Mouse (Mus musculus) mouse trophoblast stem cell (cell line): Measurements from ENCODE around the gene Pus10.
"Not testable (repeated sequence)": the region's sequence is repeated elsewhere in the genome, so short reads cannot be mapped to it uniquely, and the experiment has no call there.

Experiments
- in situ Hi-C, 2 experiments: fragments of 300-500 bp; cut with MseI, MboI; formaldehyde crosslinking; loops; 2 replicates in 1 of 2; 3 replicates in 1 of 2; pipeline ENCODE4 v1.15.1; 2025

Gene Pus10

DNA sequence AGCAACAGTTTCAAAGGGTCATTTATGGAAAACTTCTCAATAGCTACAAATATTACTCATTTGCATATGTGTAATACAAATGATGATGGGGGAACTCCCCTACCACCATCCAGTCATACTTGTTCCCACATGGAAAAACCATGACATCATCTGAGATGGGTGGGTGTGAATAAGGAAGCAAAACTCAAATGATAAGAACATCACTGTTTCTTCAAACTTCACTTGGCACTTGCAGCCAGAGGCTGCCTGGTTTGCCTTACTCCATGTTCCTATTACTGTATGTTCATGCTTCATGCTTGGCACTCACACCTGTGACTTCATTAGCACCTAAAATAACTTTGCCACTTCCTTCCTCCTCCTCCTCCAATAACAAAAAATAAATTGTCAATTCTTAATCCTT is 88.9 kb downstream of the Pus10 start:
- in situ Hi-C loops, result no loop called here

DNA sequence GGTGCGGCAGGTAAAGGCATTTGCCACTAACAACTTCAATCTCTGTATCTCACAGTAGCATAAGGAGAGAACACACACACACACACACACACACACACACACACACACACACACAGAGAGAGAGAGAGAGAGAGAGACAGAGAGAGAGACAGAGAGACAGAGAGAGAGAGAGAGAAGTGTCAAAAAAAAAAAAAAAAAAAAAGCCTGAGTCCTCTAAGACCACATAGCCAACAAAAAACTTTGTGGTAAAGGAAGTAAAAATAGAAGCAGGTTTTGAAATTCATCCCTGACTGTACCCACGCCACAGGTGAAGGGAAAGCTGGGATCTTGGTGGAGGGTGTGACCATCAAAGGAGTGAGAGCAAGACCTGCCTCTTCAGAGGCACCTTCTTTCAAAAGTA is 92.7 kb downstream of the Pus10 start:
- in situ Hi-C loops, result no loop called here

DNA sequence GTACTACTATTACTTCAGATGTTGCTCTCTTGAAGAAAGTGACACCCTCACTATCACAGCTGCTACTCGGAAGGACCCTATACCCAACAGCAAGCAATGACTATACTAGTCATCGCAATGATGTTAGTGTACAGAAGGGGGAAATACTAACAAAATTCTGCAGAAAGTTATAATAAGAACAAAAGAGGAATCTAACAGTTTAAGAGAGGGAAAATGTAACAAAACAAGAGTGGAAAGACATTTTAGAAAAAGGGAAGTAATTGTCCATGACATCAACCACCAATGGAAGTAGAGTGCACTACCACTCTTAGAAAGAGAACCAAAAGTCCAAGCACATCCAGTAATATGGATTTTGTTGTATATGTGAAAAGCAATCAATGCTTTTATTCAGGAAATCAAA is 97.2 kb downstream of the Pus10 start:
- in situ Hi-C loops, result no loop called here

DNA sequence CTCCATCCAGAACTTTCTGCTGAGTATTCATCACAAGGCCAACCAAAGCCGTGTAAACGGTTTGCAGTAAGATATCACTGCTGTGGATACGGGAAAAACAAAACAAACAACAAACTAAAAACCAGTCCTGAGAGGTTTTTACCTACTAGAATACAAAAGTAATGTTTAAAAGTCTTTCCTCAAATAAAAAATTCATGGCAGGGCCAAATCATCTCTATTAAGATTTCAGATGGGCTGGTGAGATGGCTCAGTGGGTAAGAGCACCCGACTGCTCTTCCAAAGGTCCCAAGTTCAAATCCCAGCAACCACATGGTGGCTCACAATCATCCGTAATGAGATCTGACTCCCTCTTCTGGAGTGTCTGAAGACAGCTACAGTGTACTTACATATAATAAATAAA is 101.9 kb downstream of the Pus10 start:
- in situ Hi-C loops, result not testable (repeated sequence)

DNA sequence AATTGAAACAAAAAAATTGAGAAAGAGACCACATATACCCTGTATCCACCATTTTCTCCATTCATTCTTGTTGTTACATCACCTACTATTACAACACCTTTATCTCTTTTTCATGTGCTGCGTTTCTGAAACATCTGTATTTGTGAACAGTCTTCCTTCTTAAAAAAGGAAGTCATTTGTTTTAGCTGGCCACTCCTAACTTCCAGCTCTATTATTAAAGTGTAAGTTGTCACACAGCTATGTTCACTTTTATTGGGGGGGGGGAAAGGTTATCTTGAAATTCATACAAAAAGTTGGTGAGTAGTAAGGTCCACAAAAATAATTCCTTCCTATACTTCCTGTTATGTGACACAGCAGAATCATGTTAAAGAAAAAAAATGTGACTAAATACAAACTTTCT is 102.5 kb downstream of the Pus10 start:
- in situ Hi-C loops, result no loop called here

DNA sequence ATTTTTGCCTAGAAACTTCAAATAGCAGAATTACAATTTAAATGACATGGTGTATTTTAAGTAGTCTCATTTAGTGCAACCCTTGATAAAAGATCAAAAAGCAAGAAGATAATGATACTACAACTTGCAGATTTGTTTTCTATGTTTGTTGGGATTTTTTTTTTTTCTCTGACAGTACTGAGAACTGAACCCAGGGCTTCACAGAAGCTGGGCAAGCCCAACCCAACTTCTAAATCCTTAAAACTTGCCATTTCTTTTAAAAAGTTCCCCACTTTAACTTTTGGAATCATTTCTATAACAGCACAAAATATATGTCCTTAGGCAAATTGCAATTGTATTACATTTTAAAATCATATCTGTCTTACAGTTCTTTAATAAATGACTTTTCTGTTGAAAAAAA is 103.6 kb downstream of the Pus10 start:
- in situ Hi-C loops, result no loop called here

DNA sequence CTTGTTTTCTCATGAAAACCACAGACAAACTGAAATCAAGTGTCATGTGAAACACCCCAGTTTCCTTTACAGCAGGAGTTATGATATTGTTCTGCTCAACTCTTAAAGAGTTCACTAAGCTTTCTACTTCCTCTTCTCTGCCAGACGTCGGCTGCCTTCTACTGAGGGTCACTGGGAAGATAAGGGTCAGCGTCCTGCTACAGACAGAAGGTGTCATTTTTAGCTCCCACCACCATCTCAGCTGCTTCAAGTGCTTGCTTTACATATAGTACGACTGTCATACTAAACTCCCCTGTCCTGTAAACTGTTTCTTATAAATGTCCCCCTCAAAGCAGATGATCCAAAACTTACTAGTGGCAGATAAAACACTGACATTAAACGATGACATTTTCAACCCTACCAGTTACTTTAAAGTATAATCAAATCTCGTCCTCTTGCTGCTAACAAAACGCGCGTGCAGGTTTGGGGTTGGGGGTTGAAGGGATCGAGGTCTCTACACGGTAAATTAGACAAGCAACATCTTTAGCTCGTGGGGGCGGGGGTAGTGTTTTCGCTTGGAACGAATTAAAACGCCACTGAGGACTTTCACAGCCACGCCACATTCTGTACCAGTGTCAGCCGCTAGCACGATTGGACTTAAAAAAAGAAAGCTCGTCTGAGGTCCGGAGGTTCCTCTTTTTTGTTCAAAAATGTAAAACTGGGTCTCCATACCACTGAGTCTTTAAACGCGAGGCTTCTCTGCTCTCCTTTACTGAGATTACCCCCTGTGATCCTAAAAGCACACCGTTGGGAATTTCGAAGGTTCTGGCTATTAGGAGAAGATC is 104.4 kb downstream of the Pus10 start:
- in situ Hi-C loops, result no loop called here

DNA sequence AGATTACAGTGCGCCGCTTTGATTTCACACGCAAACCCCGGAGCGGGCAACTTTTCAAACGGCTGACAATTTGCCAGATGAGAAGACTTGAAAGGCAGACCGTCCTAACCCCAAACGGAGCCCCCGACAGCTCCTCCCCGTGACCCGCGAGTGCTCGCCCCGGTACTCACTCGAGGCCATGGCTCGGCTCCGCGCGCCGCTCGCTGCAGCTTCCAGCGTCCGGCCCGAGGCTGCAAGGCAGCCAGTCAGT is 105.0 kb downstream of the Pus10 start:
- in situ Hi-C loops, result no loop called here

DNA sequence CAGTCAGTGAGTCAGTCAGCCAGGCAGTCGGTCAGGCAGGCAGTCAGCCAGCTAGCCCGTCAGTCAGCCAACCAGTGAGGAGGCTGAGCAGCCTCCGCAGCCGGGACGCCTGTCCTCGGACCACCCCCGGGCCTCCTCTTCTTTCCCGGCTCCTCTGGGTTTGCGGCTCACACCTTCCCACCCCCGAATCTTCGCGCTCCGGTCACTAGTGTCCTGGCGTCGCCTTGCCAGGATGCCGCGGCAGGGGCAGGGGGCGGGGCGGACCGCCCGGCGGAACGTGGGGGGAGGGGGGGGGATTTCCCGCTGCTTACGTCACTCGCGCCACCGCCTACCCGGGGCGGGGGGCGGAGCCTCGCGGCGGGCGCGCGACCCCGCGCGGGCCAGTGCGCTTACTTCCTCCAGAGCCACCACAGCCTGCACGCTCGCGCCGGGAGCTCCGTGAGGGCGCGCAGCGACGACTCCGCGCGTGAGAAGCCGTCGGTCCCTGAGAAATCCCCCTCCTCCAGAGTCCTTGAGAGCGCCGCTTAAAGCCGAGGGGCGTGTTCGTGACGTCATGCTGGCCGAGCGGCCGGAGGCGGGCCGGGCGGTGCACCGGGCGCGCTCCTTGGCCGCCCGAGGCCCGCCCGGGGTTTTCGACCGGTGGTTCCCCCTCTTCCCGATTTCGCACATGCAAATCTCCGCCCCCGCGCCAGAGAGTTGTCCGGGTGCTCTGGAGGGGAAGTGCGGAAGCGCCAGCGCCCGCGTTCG is 105.5 kb downstream of the Pus10 start, which contains the start of gene Rel:
Gene Rel, minus strand, starts transcription at position 211 of the 747 bp plus-strand sequence.
- in situ Hi-C loops, result no loop called here

DNA sequence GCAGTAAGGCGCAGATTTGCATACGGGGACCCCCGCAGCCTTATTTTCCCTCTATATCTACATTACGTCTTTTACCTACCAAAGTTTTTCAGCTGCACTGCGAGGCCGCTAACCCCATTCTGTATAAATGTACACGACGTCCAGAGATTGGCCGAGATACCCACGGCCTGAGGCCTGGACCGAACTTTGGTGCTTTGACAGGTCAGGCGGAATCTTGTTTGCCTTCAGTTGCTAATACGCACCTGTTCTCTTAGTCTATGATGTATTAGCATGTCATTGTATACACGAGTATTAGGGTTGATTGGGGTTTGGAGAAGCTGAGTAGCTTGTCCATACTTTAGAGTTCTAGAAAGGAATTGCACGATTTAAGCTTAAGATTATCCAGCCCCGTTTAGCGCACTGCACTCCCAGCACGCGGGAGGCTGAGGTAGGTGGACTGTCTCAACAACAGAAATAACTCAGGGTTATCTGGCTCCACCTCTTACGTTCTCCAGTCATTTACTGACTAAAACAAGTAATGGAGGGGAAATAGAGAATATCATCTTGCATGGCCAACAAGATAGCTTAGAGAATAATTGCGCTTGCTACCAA is 106.1 kb downstream of the Pus10 start:
- in situ Hi-C loops, result no loop called here

DNA sequence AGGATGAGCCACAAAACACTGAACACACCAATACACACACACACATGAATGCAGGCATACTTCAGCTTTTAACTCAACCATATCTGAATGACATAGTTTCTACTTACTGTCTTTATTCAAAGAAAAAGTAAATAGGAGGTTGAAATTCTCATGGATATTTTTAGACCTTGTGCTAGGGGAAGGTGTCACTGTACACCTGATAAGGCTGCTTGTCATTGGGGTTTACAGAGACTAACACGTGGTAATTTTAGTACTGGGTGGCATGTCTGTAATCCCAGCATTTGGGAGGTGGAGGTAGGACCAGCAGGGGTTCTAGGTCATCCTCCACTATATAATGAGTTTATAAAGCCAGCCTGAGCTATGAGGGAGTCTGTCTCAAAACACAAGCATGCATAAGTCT is 107.0 kb downstream of the Pus10 start:
- in situ Hi-C loops, result no loop called here

DNA sequence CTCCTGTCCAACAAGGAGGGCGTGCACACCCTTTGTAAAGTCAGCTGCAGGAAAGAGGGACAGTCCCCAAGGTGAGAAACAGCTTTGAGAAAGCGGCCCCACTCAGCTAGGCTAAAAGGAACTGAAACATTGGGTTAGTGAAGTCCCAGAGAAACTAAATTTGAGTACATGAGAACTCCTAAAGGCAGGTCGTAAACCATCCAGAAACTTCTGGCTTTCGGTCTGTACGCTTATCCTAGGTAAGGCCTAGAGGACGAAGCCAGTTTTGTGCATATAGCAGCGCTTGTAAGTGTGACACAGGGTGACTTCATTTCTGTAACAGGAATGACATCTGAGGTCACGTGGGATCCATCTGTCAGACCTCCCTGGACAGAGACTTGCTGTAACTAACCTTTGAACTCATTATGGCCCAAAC is 113.3 kb downstream of the Pus10 start:
- in situ Hi-C loops, result no loop called here

DNA sequence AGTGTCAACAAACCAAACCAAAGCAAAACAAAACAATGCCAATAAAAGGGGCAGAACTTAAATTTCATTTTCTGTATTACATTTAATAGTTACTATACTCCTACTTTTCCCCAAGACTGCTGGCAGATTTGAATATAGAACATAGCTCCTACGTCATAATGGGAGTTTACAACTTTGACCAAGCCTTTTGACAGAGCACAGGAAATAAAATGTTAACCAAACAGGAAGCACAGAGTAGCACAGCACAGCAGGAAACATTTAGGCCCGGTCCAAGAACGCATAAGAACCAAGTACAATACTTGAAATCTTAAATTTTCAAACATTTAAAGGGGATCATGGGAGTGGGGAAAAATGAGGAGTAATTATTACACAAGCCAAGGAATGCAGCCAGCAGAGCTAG is 116.6 kb downstream of the Pus10 start:
- in situ Hi-C loops, result no loop called here
